Mouse (Mus musculus) adrenal gland, adult 2 months (tissue): ENCODE data around the gene BC107364. TPM values are rescaled to one million over a fixed set of nuclear protein-coding genes. Genes with fewer than 3 reads are reported as not detected.
A peak's percentile ranks its signal among the peaks of the same experiment; 100 is the strongest.
"Not testable (repeated sequence)": the region's sequence is repeated elsewhere in the genome, so short reads cannot be mapped to it uniquely, and the experiment has no call there.

Experiments
- DNase-seq: peaks from one replicate; pipeline ENCODE4 v3.0.0; 2021
- long read RNA-seq: library from polyadenylated mRNA; stranded (forward); transcript quantifications from one replicate; pipeline ENCODE4 v2.0.0, GENCODE M21; 2021
- polyA plus RNA-seq: library from polyadenylated mRNA; depleted of rRNA; stranded (reverse); fragments of >200 nt; gene quantifications from 2 replicates; pipeline ENCODE4 v1.2.3, GENCODE M21; 2012; rRNA removed
- total RNA-seq, 2 experiments: library from RNA; stranded (reverse); gene quantifications; 2 replicates each; pipeline ENCODE4 v1.2.3; 2021

BC107364 gene
- total RNA-seq (not detected), polyA plus RNA-seq (not detected in 2 replicates)
- long read RNA-seq = 0 reads

DNA sequence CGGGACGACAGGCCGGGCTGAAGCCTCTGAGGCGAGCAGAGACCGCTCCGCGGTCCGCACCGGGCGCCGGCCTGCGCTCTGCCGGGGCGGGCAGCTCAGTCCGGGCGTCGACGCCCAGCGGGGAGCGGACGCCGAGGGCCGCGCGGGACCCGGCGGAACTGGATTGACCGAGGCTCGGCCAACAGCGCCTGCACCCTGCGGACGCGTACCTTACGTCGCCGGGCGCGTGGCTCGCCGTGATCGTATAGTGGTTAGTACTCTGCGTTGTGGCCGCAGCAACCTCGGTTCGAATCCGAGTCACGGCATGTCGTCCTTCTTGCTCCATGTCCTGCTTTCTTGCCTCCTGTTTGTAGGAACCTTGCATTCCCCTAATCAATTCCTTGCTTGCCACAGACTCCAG lies at the start of gene BC107364:
Gene BC107364, minus strand, starts transcription at position 45 of the 400 bp plus-strand sequence.
- not testable (repeated sequence) for DNase-seq

DNA sequence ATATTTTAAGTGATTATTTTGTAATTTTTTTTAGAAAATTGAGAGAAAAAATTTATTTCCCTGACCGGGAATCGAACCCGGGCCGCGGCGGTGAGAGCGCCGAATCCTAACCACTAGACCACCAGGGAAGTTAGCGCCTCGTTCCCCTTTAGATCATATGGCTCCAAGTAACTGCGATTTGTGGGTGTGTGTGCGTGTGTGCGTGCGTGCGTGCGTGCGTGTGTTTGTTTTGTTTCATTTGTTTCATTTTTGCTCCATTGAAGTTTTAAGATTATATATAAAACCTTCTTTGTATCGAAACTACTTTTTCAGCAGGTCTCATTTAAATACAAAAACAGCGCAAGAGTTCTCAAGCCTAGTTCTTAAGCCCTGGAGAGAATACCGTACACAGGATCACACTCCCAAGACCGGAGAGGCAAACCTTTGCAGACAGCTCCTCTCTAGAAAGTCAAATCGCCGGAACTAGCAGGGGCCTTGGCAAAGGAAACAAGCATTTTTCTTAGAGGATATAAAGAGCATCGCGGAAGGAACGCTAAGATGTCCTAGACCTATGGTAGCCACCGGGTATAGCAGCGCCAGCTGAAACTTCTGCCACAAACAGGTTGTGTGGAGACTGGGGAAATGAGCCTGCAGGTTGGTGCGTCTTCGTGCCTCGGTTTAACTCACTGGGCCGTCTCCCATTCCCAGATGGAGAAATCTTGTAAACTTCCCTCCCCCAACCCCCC lies 49.4 kb upstream of the BC107364 start:
- peak; percentile 86 for DNase-seq

DNA sequence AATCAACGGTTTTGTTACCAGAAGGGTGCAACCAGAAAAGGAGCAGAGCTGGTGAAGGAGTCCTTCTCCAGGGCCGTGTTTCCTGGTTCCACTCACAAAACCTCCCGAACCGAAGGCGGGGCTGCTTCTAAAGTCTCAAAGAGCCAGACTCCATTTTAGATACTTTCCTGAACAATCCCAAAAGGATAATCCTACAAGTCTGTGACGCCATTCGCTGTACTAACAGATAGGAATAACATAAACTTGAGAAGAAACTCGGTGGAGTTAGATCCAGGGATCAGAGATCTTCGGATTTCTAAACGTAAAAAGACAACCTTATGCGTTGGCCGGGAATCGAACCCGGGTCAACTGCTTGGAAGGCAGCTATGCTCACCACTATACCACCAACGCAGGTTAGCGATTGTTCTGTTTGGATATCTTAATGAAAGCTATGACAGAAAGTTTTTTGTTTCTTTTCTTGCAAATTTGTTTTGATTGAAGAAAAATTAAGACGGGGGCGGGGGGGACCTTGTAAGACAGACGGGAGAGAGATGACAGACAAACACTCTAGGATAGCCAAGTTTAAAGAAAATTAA lies 48.7 kb upstream of the BC107364 start:
- peak; percentile 90 for DNase-seq

DNA sequence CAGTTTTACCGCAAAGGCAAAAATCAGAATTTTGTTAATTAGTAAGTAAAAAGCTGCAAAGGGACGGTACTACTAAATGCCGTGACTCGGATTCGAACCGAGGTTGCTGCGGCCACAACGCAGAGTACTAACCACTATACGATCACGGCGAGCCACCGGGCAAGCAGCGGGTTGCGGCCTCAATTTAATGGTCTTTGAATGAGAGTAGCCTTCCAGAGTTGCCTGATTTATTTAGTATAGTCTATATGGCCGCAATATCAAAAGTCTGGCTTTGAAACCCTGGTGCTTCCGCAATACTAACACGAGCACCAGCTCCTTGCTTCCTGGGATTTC lies 48.1 kb upstream of the BC107364 start:
- DNase-seq = peak; percentile 95

DNA sequence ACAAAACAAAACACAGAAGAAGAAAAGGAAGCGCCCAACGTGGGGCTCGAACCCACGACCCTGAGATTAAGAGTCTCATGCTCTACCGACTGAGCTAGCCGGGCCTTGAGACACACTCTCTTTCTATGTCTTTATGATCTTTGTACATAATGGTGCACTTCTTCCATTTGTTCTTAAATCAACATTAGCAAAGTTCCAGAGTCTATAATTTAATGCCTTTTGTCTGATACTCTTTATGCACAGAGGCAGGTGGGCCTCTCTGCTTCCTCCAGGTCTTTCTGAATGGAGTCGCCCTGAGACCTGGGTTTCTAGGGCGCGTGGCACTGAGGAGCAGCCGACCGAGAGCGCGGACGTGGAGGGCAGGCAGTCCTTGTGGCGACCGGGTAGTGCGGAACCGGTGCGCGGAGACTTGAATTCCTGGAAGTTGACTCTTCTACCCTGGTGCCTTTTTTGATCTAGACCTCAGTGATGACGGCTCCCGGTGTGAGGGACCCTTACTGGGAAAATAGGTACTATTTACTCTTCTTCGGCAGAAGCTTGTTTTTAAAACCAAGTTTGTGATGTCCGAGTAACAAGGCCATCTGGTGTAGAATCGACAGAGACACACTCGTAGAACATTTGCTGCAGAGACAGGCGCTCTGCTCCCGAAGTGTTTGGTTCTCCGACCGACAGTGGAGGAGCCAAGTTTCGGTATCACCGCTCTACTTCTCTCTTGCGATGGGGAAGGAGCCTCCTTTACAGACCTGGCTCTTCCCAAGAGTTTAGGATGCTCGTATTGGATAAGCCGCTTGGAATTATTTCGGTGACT lies 47.6 kb upstream of the BC107364 start:
- DNase-seq = peak; percentile 85

DNA sequence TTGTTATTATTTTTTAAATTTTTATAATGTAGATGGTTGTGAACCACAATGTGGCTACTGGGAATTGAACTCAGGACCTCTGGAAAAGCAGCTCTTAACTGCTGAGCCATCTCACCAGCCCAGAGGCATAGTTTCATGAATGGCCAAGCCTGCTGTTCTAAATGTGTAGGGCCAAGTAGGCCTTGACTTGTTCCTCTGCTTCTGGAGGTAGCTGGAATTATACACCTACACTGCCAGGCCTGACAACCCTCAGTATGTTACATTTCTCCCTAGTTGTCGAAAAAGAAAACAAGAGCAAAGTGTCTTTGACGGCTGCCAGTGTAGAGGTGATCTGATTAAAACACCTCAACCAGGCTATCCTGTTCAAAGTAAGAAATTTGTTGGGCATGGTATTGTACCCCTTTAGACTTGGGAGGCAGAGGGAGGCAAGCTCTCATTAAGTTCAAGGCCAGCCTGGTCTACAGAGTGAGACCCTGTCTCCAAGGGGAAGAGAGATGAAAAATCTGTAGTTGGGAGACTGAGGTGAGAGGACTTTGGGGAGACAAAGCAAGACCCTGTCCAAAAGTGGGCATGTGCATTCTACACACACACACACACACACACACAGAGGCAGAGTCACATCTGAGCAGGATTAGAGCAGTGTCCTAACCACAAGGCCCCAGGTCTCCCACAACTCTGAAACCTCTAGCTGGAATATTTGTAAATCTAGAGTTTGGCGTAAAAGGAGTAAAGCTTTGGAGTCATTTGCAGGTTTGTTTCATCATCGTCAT lies 46.6 kb upstream of the BC107364 start:
- no peak for DNase-seq

DNA sequence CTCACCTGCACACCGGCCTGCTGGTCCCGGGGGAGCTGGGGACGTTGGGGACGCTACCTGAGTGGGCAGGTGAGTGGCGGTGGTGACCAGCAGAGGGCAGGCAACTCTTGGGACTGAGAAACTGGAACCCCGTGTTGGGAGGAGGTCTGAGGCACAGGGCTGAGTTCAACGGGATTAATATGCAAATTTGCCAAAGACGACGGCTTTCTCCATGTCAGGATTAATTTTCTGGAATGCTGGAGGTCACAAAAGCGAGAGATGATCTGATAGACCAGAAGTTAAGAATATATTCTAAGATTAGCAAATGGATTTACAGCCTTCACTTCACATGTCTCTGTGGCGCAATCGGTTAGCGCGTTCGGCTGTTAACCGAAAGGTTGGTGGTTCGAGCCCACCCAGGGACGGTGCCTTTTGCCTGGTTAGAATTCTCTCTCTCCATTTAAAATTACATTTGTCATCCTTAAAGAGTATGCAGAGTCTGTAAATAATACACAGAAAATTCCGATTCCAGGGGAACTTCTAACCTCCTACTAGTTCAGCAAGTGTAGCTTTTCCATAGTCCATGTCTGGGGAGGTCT lies 45.4 kb upstream of the BC107364 start:
- DNase-seq = peak; percentile 87

DNA sequence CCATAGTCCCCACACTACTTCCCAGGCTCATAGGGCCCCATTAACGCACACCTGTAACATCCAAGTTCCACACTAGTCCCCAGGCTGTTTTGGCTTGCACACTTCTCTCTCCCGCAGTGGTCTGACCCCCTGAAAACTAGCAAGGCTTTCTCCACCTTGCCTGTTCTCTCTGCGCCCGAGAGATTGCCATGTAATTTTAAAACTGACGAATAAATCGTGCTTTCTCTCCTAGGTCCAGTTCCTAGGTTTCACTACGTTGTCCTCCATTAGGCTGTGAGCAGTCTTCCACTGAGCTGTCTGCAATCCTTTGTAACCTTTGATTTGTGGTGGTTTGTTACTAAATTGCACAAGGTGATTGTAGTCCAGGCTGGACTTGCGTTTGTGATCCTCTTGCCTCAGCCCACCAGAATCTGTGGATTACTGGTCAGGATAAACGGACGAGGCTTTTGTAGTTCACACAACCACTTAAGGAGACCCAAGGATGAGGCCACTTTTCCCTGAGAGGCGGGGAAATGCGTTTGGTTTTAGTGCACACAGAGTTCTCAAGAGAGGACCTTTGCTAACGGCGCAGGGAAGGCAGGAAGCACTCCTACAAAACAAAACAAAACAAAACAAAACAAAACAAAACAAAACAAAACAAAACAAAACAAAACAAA lies 44.6 kb upstream of the BC107364 start:
- not testable (repeated sequence) for DNase-seq

DNA sequence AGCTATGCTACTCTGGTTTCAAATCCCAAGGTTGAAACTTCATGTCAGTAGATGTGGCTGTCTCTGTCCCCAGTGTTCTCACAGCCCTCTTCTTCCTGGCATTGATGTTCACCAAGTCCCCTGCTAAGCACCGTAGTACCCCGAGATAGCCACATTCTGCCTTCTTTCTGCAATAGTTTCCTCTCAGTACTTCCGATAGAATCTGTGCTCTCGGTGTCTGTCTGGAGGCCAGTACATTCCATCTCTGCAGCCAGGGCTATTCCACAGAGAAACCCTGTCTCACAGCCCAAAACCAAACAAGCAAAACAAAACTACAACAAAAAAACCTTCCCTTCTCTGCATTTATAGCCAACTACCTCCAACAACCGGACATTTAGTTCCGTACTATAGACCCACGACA lies 44.1 kb upstream of the BC107364 start:
- DNase-seq = no peak

DNA sequence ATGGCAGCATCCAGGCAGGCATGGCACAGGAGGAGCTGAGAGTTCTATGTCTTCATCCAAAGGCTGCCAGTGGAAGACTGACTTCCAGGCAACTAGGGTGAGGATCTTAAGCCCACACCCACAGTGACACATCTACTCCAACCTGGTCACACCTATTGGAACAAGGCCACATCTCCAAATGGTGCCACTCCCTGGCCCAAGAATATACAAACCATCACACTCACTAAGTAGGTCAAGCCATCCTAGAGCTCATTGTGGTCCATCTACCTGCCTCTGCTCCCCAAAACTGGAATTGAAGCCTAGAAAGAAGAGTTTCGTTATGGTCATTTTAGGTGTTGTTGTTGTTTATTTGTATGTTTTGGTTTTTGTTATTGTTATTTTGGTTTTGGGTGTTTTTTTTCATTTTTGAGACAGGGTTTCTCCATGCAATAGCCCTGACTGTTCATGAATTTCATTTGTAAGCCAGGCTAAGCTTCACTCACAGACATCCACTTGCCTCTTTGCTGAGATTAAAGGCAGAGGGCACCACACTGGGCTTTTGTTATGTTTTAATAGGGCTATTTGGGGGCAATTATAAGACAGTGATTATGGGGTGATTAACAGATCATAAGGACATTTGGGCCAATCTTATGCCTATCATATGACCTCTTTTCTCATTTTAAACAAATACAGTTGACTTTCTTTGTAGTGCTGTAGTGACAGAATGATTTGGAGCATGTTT lies 43.5 kb upstream of the BC107364 start:
- DNase-seq = no peak

DNA sequence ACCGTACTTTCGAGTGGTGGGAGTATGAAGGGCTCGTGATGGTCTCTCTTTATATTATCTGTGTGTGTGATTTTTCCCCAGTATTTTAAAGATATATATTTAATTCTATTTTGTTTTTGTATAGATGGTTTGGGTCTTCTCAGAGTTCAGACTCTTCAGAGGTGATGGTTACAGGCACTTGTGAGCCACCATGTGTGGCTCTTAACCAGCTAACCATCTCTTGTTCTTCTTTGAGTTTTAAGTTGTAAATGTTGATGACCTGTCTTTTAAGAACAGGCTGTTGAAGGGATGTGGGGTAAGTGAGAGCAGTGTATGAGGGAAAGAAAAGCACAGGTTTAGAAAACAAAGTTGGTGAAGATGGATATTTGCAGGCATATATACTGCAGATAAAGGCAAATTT lies 42.8 kb upstream of the BC107364 start:
- no peak for DNase-seq

DNA sequence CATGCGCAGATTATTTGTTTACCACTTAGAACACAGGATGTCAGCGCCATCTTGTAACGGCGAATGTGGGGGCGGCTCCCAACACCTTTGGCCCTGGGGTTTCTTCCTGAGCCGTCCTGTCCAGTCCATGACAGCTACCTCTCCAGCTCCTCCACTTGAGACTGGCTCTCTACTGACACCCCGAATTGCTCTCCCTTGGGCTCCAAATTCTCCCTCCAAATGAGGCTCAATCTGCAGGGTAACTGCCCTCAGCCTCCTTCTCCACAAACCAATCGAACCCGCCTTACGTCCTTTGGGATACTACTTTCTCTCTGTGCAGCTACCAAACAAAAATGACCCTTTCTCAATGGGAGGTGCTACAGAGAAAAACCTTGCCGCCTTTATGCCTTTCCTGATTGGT lies 42.4 kb upstream of the BC107364 start:
- DNase-seq = not testable (repeated sequence)

DNA sequence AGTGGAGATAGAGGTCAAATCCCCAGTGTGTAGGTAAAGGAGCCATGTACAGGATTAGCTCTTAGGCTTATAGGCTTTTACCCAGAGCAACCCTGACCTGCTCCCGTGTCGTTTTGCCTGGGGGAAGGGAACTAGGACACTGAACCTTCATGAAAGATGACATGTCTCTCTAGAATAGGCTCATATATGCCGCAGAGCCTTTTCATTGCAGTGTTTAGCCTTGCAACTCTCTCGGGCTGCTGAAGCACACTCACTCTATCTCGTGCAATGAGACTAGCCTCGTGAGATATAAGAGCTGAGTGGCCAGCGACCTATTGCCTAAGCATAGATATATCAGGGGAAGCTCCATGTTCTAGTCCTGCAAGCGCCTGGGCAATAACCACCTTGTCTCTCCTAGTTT lies 37.5 kb upstream of the BC107364 start:
- DNase-seq = not testable (repeated sequence)

DNA sequence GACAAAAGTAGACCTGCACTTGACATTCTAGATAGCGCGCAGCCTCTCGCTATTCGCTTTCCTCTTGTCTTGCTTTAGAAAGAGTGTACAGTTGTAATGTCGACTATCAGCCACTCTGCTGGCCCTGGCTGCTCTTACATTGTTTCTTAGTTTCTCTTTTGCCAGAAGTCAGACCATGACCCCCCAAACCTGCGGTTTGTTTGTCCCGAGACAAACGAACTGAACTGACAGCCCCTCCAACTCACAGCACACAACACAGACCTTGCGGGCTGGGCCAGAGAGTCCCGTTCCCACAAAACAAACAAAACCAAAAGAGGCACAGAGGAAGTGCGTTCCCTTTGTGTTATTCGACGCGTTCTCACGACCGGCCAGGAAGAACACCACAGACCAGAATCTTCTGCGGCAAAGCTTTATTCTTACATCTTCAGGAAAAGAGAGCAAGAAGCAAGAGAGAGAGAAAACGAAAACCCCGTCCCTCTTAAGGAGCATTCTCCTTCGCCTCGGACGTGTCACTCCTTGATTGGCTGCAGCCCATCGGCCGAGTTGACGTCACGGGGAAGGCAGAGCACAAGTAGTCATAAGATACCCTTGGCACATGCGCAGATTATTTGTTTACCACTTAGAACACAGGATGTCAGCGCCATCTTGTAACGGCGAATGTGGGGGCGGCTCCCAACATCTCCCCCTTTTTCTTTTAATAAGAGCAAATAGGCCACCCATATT lies 37.0 kb upstream of the BC107364 start:
- peak; percentile 25 for DNase-seq

DNA sequence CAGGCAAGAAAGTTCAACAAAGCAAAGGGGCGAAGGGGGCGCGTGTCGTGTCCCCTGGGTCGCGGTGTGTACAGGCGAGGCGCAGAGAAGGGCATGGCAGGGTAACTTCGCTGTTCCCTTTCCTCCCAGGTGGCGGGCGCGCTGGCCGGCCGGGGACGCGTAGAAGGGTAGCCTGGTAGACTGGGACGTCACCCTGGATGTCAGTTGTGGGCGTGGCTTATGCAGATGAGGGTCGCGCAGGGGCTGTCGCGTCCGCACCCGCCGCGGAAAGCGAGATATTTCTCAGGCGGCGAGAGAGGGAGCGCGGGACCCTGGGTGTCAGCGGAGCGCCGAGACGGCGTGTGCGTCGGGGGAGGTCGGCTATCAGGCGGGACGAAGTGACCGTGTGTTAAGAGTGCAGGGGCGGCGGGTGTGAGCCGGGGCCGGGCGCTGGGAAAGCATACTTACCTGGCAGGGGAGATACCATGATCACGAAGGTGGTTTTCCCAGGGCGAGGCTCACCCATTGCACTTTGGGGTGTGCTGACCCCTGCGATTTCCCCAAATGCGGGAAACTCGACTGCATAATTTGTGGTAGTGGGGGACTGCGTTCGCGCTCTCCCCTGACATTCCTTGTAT lies 36.3 kb upstream of the BC107364 start:
- not testable (repeated sequence) for DNase-seq

DNA sequence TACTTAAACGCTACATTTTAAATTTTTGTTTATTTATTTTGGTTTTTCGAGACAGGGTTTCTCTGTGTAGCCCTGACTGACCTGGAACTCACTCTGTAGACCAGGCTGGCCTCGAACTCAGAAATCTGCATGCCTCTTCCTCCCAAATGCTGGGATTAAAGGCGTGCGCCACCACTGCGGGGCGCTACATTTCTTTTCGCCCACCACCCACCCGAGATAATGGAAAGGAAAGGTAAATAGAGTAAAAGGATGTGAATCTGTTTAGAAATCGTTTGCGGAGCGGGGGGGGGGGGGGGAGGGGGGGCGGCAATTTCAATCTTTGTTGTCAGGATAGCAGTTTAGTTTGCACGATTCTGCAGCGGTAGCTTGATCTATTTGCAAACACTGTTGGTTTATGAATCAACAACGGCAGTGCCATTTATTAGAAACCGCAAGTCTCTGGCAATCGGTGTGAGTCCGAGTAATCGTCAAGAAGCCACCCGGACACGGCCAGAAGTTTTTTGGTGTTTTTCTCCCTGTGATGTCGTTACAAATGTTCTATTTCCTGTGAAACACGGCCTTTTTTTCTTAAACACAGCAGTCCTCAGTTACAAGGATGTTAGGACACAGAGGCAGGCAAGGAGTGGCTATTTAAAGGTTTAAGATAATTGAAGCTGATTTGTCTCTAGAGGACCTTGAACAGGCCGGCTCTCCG lies 35.6 kb upstream of the BC107364 start:
- peak; percentile 42 for DNase-seq

DNA sequence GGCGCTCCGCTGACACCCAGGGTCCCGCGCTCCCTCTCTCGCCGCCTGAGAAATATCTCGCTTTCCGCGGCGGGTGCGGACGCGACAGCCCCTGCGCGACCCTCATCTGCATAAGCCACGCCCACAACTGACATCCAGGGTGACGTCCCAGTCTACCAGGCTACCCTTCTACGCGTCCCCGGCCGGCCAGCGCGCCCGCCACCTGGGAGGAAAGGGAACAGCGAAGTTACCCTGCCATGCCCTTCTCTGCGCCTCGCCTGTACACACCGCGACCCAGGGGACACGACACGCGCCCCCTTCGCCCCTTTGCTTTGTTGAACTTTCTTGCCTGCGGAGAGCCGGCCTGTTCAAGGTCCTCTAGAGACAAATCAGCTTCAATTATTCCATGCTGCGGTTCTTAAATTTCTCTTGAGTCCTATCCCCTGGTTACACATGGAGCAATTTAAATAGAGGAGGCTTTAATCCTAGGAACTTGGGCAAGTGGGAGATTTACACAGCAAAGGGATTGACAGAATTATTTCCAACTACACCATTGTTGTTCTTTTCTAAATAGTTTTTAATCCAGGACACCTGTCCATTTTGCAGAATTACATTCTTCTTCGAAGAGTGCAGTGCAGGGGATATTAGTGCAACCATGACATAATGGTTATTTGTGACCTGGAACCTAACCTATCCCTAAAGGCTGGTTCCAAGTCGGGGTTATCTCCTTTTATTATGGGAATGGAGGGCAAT lies 34.9 kb upstream of the BC107364 start:
- DNase-seq = not testable (repeated sequence)
